Mouse (Mus musculus): ENCODE measurements at regions not wholly inside any gene's neighbourhood (a gene's known extent, or its start where the extent isn't known, plus 50 kb on each side); places are given as distances from the start of the nearest gene placed in this dataset.

- no peak overlapping the region for H3K9ac ChIP-seq (replicated peaks)
- TF ChIP-seq EP300 (IDR thresholded peaks at IDR 0.05; ENCODE audit: low read depth) (no peak), CTCF (IDR thresholded peaks at IDR 0.05; ENCODE audit: low read depth) (no peak)
- ATAC-seq (ENCODE audit: insufficient read depth): no peak
- no peak overlapping the region for H3K4me2 ChIP-seq (ENCODE audit: low read depth)
- H3K4me3 ChIP-seq (ENCODE audit: insufficient read depth in 1 of 2, low read depth in 2 of 2, low read length in 2 of 2): no peak overlapping the region
- 55% methylated on average over 5 of the region's 5 CpGs for WGBS (ENCODE audit: insufficient replicate concordance)
- H3K36me3 ChIP-seq (replicated peaks; ENCODE audit: control insufficient read depth, insufficient read depth, low read depth): no peaks in the 10 kb centered on the region
- no peaks in the 10 kb centered on the region for H3K9me3 ChIP-seq (ENCODE audit: control insufficient read depth, low read length)
- DNase-seq (ENCODE audit: low read depth in 3 of 3, low spot score in 3 of 3): no peak
- no peak overlapping the region for H3K27ac ChIP-seq
- H3K27me3 ChIP-seq (ENCODE audit: control insufficient read depth, insufficient read depth, low read length): no peaks in the 10 kb centered on the region
- no peaks in the 10 kb centered on the region for H3K4me1 ChIP-seq (replicated peaks; ENCODE audit: control insufficient read depth in 2 of 2, insufficient read depth in 2 of 2, low read length in 1 of 2)
These were observed 515.5 kb downstream of the Nova1 start for GRCm38 (mm10) chr12:46303136-46303797.

- whole genome bisulfite sequencing (ENCODE audit: insufficient replicate concordance): 47% methylated on average over 5 of the region's 5 CpGs
These were observed 519.8 kb downstream of the Nova1 start for GRCm38 (mm10) chr12:46298926-46299325.

GRCm38 (mm10) chr12:46284519-46284918 is 534.2 kb downstream of the Nova1 start:
- Histone ChIP-seq H3K4me1 (replicated peaks; ENCODE audit: control insufficient read depth in 2 of 2, insufficient read depth in 2 of 2, low read length in 1 of 2) (no peaks in the 10 kb centered on the region), H3K27ac (no peak overlapping the region), H3K9me3 (ENCODE audit: control insufficient read depth, low read length) (no peaks in the 10 kb centered on the region), H3K9ac (replicated peaks) (no peak overlapping the region), H3K4me2 (ENCODE audit: low read depth) (no peak overlapping the region), H3K36me3 (replicated peaks; ENCODE audit: control insufficient read depth, insufficient read depth, low read depth) (no peaks in the 10 kb centered on the region), H3K4me3 (ENCODE audit: insufficient read depth in 1 of 2, low read depth in 2 of 2, low read length in 2 of 2) (no peak overlapping the region), H3K27me3 (ENCODE audit: control insufficient read depth, insufficient read depth, low read length) (no peaks in the 10 kb centered on the region)
- no peak for ATAC-seq (ENCODE audit: insufficient read depth)
- 60% methylated on average over 3 of the region's 3 CpGs for WGBS (ENCODE audit: insufficient replicate concordance)
- TF ChIP-seq CTCF (IDR thresholded peaks at IDR 0.05; ENCODE audit: low read depth) (no peak), EP300 (IDR thresholded peaks at IDR 0.05; ENCODE audit: low read depth) (no peak)
- DNase-seq (ENCODE audit: low read depth in 3 of 3, low spot score in 3 of 3): no peak

More at GRCm38 (mm10) chr12:46298926-46299325, 519.8 kb downstream of the Nova1 start:
- Histone ChIP-seq H3K36me3 (replicated peaks; ENCODE audit: control insufficient read depth, insufficient read depth, low read depth) (no peaks in the 10 kb centered on the region), H3K27me3 (ENCODE audit: control insufficient read depth, insufficient read depth, low read length) (no peaks in the 10 kb centered on the region), H3K4me3 (ENCODE audit: insufficient read depth in 1 of 2, low read depth in 2 of 2, low read length in 2 of 2) (no peak overlapping the region), H3K27ac (no peak overlapping the region), H3K9me3 (ENCODE audit: control insufficient read depth, low read length) (no peaks in the 10 kb centered on the region), H3K4me2 (ENCODE audit: low read depth) (no peak overlapping the region), H3K4me1 (replicated peaks; ENCODE audit: control insufficient read depth in 2 of 2, insufficient read depth in 2 of 2, low read length in 1 of 2) (no peaks in the 10 kb centered on the region), H3K9ac (replicated peaks) (no peak overlapping the region)
- no peak for DNase-seq (ENCODE audit: low read depth in 3 of 3, low spot score in 3 of 3)
- no peak for ATAC-seq (ENCODE audit: insufficient read depth)
- no peak for TF ChIP-seq EP300 (IDR thresholded peaks at IDR 0.05; ENCODE audit: low read depth)

GRCm38 (mm10) chr12:46248402-46249018 is 570.2 kb downstream of the Nova1 start:
- H3K4me1 ChIP-seq (replicated peaks; ENCODE audit: control insufficient read depth in 2 of 2, insufficient read depth in 2 of 2, low read length in 1 of 2): no peaks in the 10 kb centered on the region
- 64% methylated on average over 1 of the region's 1 CpGs for WGBS (ENCODE audit: insufficient replicate concordance)
- no peak for ATAC-seq (ENCODE audit: insufficient read depth)
- no peak overlapping the region for H3K4me3 ChIP-seq (ENCODE audit: insufficient read depth in 1 of 2, low read depth in 2 of 2, low read length in 2 of 2)
- H3K36me3 ChIP-seq (replicated peaks; ENCODE audit: control insufficient read depth, insufficient read depth, low read depth): no peaks in the 10 kb centered on the region
- no peaks in the 10 kb centered on the region for H3K27me3 ChIP-seq (ENCODE audit: control insufficient read depth, insufficient read depth, low read length)
- DNase-seq (ENCODE audit: low read depth in 3 of 3, low spot score in 3 of 3): no peak
- H3K9me3 ChIP-seq (ENCODE audit: control insufficient read depth, low read length): no peaks in the 10 kb centered on the region
- H3K27ac ChIP-seq: no peak overlapping the region
- no peak overlapping the region for H3K9ac ChIP-seq (replicated peaks)
- no peak overlapping the region for H3K4me2 ChIP-seq (ENCODE audit: low read depth)
- TF ChIP-seq CTCF (IDR thresholded peaks at IDR 0.05; ENCODE audit: low read depth) (no peak), EP300 (IDR thresholded peaks at IDR 0.05; ENCODE audit: low read depth) (no peak)

GRCm38 (mm10) chr12:46244925-46245324 is 573.8 kb downstream of the Nova1 start:
- no peaks in the 10 kb centered on the region for H3K4me1 ChIP-seq (replicated peaks; ENCODE audit: control insufficient read depth in 2 of 2, insufficient read depth in 2 of 2, low read length in 1 of 2)
- H3K9me3 ChIP-seq (ENCODE audit: control insufficient read depth, low read length): no peaks in the 10 kb centered on the region
- DNase-seq (ENCODE audit: low read depth in 3 of 3, low spot score in 3 of 3): no peak
- no peak overlapping the region for H3K9ac ChIP-seq (replicated peaks)
- H3K36me3 ChIP-seq (replicated peaks; ENCODE audit: control insufficient read depth, insufficient read depth, low read depth): no peaks in the 10 kb centered on the region
- H3K27me3 ChIP-seq (ENCODE audit: control insufficient read depth, insufficient read depth, low read length): no peaks in the 10 kb centered on the region
- no peak overlapping the region for H3K27ac ChIP-seq
- H3K4me2 ChIP-seq (ENCODE audit: low read depth): no peak overlapping the region
- ATAC-seq (ENCODE audit: insufficient read depth): no peak
- no peak overlapping the region for H3K4me3 ChIP-seq (ENCODE audit: insufficient read depth in 1 of 2, low read depth in 2 of 2, low read length in 2 of 2)
- 58% methylated on average over 3 of the region's 3 CpGs for WGBS (ENCODE audit: insufficient replicate concordance)
- TF ChIP-seq CTCF (IDR thresholded peaks at IDR 0.05; ENCODE audit: low read depth) (no peak), EP300 (IDR thresholded peaks at IDR 0.05; ENCODE audit: low read depth) (no peak)
